Mouse (Mus musculus) retina, adult 2 months (tissue): ENCODE measurements at regions not wholly inside any gene's neighbourhood (a gene's known extent, or its start where the extent isn't known, plus 50 kb on each side); places are given as distances from the start of the nearest gene placed in this dataset.

Source experiments
- DNase-seq: peaks from one replicate; pipeline ENCODE4 v3.0.0-alpha.2; 2012; ENCODE audit warnings: low read depth, low spot score

- DNase-seq: no peak
These were observed 118.7 kb upstream of the Tmem45b start for GRCm38 (mm10) chr9:31582947-31583346.

GRCm38 (mm10) chr9:31578506-31579173 lies 114.4 kb upstream of the Tmem45b start:
- DNase-seq: no peak

- no peak for DNase-seq
These were observed 112.8 kb upstream of the Tmem45b start for GRCm38 (mm10) chr9:31577066-31577465.

- no peak for DNase-seq
These were observed 102.8 kb upstream of the Tmem45b start for GRCm38 (mm10) chr9:31567029-31567428.

GRCm38 (mm10) chr9:31566257-31567007 lies 102.2 kb upstream of the Tmem45b start:
- DNase-seq: no peak

GRCm38 (mm10) chr9:31564996-31565773 lies 100.9 kb upstream of the Tmem45b start:
- DNase-seq: no peak

- DNase-seq: no peak
These were observed 99.3 kb upstream of the Tmem45b start for GRCm38 (mm10) chr9:31563541-31563940.

- DNase-seq: no peak
These were observed 95.9 kb upstream of the Tmem45b start for GRCm38 (mm10) chr9:31560226-31560556.

- peak; percentile 38 for DNase-seq
These were observed 95.4 kb upstream of the Tmem45b start for GRCm38 (mm10) chr9:31559506-31560225.

- DNase-seq: no peak
These were observed 79.4 kb upstream of the Tmem45b start for GRCm38 (mm10) chr9:31543691-31544052.

- peak; percentile 50 for DNase-seq
These were observed 78.8 kb upstream of the Tmem45b start for GRCm38 (mm10) chr9:31542909-31543690.

GRCm38 (mm10) chr9:31541615-31542191 lies 77.4 kb upstream of the Tmem45b start:
- no peak for DNase-seq

GRCm38 (mm10) chr9:31538458-31539210 lies 74.4 kb upstream of the Tmem45b start:
- DNase-seq: no peak

GRCm38 (mm10) chr9:31529021-31529420 lies 64.8 kb upstream of the Tmem45b start:
- DNase-seq: no peak

- no peak for DNase-seq
These were observed 63.0 kb upstream of the Tmem45b start for GRCm38 (mm10) chr9:31527216-31527615.
